Mouse (Mus musculus): ENCODE results near the gene Eif4ebp2.

Gene Eif4ebp2

DNA sequence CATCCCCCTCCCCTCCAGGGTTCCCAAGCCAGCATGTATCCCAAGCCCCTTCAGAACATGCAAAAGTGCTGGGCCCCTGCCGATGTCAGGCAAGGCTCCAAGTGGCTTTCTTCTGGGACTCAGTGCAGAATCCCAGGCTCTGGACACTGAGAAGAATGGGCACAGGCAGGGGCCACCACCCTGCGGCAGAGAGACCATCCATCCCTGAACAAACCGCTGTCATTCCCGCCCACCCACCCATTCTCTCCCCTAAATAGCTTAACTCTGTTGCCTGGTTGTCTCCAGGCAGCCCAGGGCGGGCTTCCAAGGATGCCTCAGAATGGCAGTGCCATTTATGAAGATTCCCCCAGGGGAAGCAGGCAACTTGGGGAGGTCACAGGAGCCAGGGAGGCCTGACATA, 63.4 kb downstream of the Eif4ebp2 start:
- in situ Hi-C loops (cut with MboI; ENCODE audit: low sequenced_read_pairs): no loop called here

DNA sequence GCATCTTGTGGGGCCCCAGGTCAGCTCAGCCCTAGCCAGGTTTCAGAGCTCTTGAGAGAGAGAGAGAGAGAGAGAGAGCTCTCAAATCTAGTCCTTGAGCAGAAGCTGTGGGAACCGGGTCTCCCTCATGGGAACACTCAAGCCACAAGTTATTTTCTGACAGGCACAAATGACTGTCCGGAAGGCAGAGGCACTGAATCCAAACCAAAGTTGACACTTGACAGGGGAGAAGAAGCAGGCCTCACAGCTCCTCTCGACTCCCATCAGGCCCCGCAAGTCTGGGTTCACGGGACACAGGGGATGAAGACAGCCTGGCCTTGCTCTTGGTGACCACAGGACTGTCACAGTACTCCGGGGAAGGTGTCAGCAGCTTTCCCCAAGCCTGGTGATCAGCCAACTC, 66.2 kb downstream of the Eif4ebp2 start:
- in situ Hi-C loops (cut with MboI; ENCODE audit: low sequenced_read_pairs): no loop called here

- in situ Hi-C loops (cut with MboI; ENCODE audit: low sequenced_read_pairs): no loop called here
These were observed 67.3 kb downstream of the Eif4ebp2 start for GRCm38 (mm10) chr10:61385174-61385573.

DNA sequence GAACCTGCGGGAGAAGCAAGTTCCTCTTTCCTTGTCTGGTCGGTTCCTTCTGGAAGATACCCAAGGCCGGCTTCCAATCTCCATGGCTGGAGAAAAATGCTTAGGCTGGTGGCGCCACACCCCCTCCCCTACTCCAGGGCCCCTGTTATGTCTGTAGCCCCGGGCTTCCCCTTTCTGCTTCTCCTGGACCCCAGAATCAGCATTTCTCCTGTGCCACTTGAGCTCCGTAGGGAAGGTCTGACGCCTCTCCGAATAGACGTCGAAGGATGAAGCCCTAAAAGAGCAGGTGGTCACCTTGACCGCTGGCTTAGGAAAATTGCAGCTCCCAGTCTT, 68.8 kb downstream of the Eif4ebp2 start:
- in situ Hi-C loops (cut with MboI; ENCODE audit: low sequenced_read_pairs): no loop called here

- in situ Hi-C loops (cut with MboI; ENCODE audit: low sequenced_read_pairs): no loop called here
These were observed 69.3 kb downstream of the Eif4ebp2 start, which contains the start of gene Pald1 for GRCm38 (mm10) chr10:61383021-61383714. TSS of gene Pald1 (minus strand) at chr10:61383530.

DNA sequence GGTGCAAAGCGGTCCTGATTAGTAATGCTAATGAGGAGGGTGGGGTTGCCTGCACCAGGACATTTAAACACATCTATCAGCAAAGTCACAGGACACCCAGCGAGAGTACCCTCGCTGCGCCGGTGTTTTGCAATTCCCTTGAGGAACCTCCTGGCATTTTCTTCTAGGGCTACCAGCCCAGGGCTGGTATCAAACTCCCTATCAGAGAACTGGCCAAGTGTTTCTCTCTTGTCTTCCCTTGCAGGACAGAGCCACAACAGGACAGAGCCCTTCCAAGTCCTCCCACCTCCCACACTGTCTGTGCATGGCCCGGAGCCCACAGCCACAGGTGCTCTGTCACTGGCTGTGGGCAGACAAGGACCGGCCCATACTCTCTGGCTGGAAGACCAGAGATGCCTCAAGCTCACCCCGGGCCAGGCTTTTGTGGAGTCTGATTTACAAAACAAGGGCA, 70.2 kb downstream of the Eif4ebp2 start:
- in situ Hi-C loops (cut with MboI; ENCODE audit: low sequenced_read_pairs): no loop called here

DNA sequence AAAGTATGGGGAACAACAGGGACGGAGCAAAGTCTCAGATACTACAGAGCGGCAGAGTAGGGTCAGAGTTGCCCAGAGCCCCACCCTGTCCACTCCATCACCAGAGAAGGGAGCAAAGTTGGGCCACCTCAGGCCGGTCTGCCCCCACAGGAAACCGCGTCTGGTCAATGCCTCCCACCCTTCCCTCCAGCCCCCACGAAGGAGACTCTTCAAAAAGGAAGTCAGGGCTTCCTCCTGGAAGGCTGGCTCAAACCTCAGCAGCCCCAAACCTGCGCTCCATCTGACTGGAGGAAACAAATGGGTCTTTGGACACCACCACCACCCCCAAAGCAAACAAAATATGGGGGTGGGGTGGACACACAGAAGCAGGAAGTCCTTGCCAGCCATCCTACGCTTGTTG, 70.6 kb downstream of the Eif4ebp2 start:
- in situ Hi-C loops (cut with MboI; ENCODE audit: low sequenced_read_pairs): no loop called here

DNA sequence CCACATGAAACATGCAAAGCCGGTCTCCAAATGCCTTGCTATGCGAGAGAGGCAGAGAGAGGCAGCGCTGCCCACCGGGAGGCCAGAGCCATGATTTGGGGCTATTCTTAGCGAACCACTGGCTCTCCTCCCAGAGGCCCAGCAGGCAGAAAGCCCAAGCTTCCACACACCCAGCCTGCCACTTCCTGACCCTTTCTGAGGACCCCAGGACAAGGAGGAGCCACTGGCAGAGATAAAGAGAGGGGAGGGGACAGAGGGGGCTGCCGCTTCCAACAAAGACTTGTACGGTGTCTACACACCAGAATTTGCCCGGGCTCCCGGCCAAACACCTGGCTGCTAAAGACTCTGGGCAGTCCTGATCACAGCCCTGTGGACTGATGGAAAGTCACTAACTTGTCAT, 72.3 kb downstream of the Eif4ebp2 start:
- in situ Hi-C loops (cut with MboI; ENCODE audit: low sequenced_read_pairs): no loop called here

- in situ Hi-C loops (cut with MboI; ENCODE audit: low sequenced_read_pairs): no loop called here
These were observed 73.0 kb downstream of the Eif4ebp2 start for GRCm38 (mm10) chr10:61379340-61380040.

DNA sequence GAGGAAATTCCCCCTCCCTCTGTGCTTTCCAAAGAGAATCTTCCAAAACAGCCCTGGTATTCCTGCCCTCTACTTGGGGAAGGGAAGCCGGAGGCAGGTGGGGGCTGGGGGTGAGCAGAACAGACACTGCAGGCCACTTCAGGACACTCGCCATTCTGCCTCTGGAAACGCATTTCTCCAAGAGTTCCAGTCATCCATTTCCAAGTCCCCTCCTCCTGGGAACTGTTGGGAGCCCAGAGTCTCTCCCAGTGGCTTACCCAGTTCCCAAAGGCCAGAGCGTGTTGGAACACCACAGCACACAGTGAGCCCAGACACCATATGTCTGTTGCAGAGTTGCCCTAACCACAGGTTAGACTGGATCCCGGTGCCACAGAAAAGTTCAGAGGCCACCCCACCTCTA, 73.8 kb downstream of the Eif4ebp2 start:
- in situ Hi-C loops (cut with MboI; ENCODE audit: low sequenced_read_pairs): no loop called here

Measured in CH12F3 (cell line).